Mouse (Mus musculus) CH12.LX (cell line): ENCODE measurements around the gene Atxn7l1. TPM values are rescaled to one million over a fixed set of nuclear protein-coding genes. Genes with fewer than 3 reads are reported as not detected.

Experiments used
- DNase-seq: peaks from one replicate; pipeline ENCODE4 v3.0.0-alpha.2; 2013; ENCODE audit errors: extremely low read depth
- H3K27ac ChIP-seq: 2 replicates; pipeline ENCODE4 v1.5.1; 2012; ENCODE audit warnings: low read depth, mild to moderate bottlenecking, control low read depth, moderate library complexity; ENCODE audit not compliant: insufficient read depth
- H3K27me3 ChIP-seq: replicated peaks from 2 replicates; pipeline ENCODE3; 2012; ENCODE audit warnings: inconsistent platforms
- H3K36me3 ChIP-seq, 2 experiments: replicated peaks in 1 of 2; 2 replicates each; pipeline versions ENCODE3 to v1.6.1; 2012; ENCODE audit warnings: inconsistent platforms in 1 of 2, low read length in 1 of 2, mild to moderate bottlenecking in 1 of 2, mixed read lengths in 1 of 2, moderate library complexity in 1 of 2; ENCODE audit not compliant: control insufficient read depth in 1 of 2, insufficient read depth in 1 of 2
- H3K4me1 ChIP-seq, 2 experiments: 2 replicates each; pipeline ENCODE4 v1.6.1; 2012; ENCODE audit warnings: inconsistent platforms in 1 of 2, moderate library complexity in 1 of 2; ENCODE audit not compliant: insufficient read depth in 2 of 2, control insufficient read depth in 1 of 2
- H3K4me2 ChIP-seq: 2 replicates; pipeline ENCODE4 v1.6.1; 2012; ENCODE audit warnings: low read depth, mild to moderate bottlenecking, control low read depth; ENCODE audit not compliant: poor library complexity, insufficient read depth, severe bottlenecking
- H3K4me3 ChIP-seq, 3 experiments: fragments of 150-350 bp in 1 of 3; sonication (generic) in 1 of 3; replicated peaks in 1 of 3; 2 replicates each; pipeline versions ENCODE3 to v1.5.1; 2011 to 2012; ENCODE audit warnings: low read depth in 2 of 3, low read length in 2 of 3, mild to moderate bottlenecking in 2 of 3, moderate library complexity in 2 of 3, control low read depth in 1 of 3, improper control_type of control experiment in 1 of 3, inconsistent platforms in 1 of 3, mixed read lengths in 1 of 3; ENCODE audit not compliant: poor library complexity in 1 of 3
- H3K79me2 ChIP-seq: replicated peaks from 2 replicates; pipeline ENCODE4 v1.6.1; 2012; ENCODE audit warnings: mild to moderate bottlenecking, moderate library complexity; ENCODE audit not compliant: control insufficient read depth, poor library complexity, insufficient read depth, severe bottlenecking; ENCODE audit errors: extremely low read depth
- H3K9ac ChIP-seq: 2 replicates; pipeline ENCODE4 v1.6.1; 2012; ENCODE audit warnings: low read depth, mild to moderate bottlenecking, control low read depth, moderate library complexity; ENCODE audit not compliant: insufficient read depth
- H3K9me3 ChIP-seq: replicated peaks from 2 replicates; pipeline ENCODE3; 2012; ENCODE audit warnings: low read length, inconsistent platforms, mixed read lengths
- CHD1 ChIP-seq: IDR thresholded peaks from 2 replicates; pipeline ENCODE4 v1.6.1; 2012; ENCODE audit warnings: low read depth, low read length, improper control_type of control experiment, inconsistent platforms
- CHD2 ChIP-seq: IDR thresholded peaks from 2 replicates; pipeline ENCODE4 v1.6.1; 2011; ENCODE audit warnings: low read length, improper control_type of control experiment
- GABPA ChIP-seq: IDR thresholded peaks from 2 replicates; pipeline ENCODE4 v1.6.1; 2012; ENCODE audit warnings: low read depth, low read length, improper control_type of control experiment, inconsistent platforms; ENCODE audit not compliant: insufficient replicate concordance
- HCFC1 ChIP-seq: IDR thresholded peaks from 2 replicates; pipeline ENCODE4 v1.6.1; 2012; ENCODE audit warnings: low read depth, mild to moderate bottlenecking, inconsistent platforms, low read length, improper control_type of control experiment
- JUND ChIP-seq: conservative IDR thresholded peaks from 2 replicates; pipeline ENCODE4 v1.6.1; 2011; ENCODE audit warnings: low read depth, low read length, improper control_type of control experiment
- KAT2A ChIP-seq: IDR thresholded peaks from 2 replicates; pipeline ENCODE4 v1.6.1; 2012; ENCODE audit warnings: low read length, improper control_type of control experiment, inconsistent platforms; ENCODE audit not compliant: insufficient replicate concordance
- MAFK ChIP-seq: IDR thresholded peaks from 2 replicates; pipeline ENCODE4 v1.6.1; 2011; ENCODE audit warnings: low read length, improper control_type of control experiment; ENCODE audit not compliant: insufficient replicate concordance
- MAX ChIP-seq: IDR thresholded peaks from 2 replicates; pipeline ENCODE4 v1.6.1; 2011; ENCODE audit warnings: low read length, improper control_type of control experiment
- MXI1 ChIP-seq: IDR thresholded peaks from 2 replicates; pipeline ENCODE4 v1.6.1; 2011; ENCODE audit warnings: mild to moderate bottlenecking, low read depth, low read length, improper control_type of control experiment
- NELFE ChIP-seq: IDR thresholded peaks from 2 replicates; pipeline ENCODE4 v1.6.1; 2011; ENCODE audit warnings: low read depth, low read length, improper control_type of control experiment
- NRF1 ChIP-seq: IDR thresholded peaks from 2 replicates; pipeline ENCODE4 v1.6.1; 2014; ENCODE audit warnings: low read depth, mild to moderate bottlenecking, inconsistent platforms, low read length, improper control_type of control experiment, moderate library complexity
- RAD21 ChIP-seq: IDR thresholded peaks from 2 replicates; pipeline ENCODE4 v1.6.1; 2011; ENCODE audit warnings: low read depth, mild to moderate bottlenecking, low read length, improper control_type of control experiment, moderate library complexity
- RCOR1 ChIP-seq: conservative IDR thresholded peaks from 2 replicates; pipeline ENCODE4 v1.6.1; 2012; ENCODE audit warnings: low read depth, mild to moderate bottlenecking, inconsistent platforms, low read length, improper control_type of control experiment
- SIN3A ChIP-seq: IDR thresholded peaks from 2 replicates; pipeline ENCODE4 v1.6.1; 2012; ENCODE audit warnings: low read length, improper control_type of control experiment, inconsistent platforms
- SMC3 ChIP-seq: IDR thresholded peaks from 2 replicates; pipeline ENCODE4 v1.6.1; 2011; ENCODE audit warnings: low read depth, low read length, improper control_type of control experiment
- TBP ChIP-seq: conservative IDR thresholded peaks from 2 replicates; pipeline ENCODE4 v1.6.1; 2011; ENCODE audit warnings: low read depth, low read length, improper control_type of control experiment
- TCF12 ChIP-seq: IDR thresholded peaks from 2 replicates; pipeline ENCODE4 v1.6.1; 2014; ENCODE audit warnings: low read depth, mild to moderate bottlenecking, inconsistent platforms, low read length, improper control_type of control experiment
- USF1 ChIP-seq: IDR thresholded peaks from 2 replicates; pipeline ENCODE4 v1.6.1; 2014; ENCODE audit warnings: low read depth, mild to moderate bottlenecking, inconsistent platforms, low read length, improper control_type of control experiment
- ZMIZ1 ChIP-seq: IDR thresholded peaks from 2 replicates; pipeline ENCODE4 v1.6.1; 2012; ENCODE audit warnings: low read depth, mild to moderate bottlenecking, inconsistent platforms, low read length, improper control_type of control experiment
- ZNF384 ChIP-seq: IDR thresholded peaks from 2 replicates; pipeline ENCODE4 v1.6.1; 2012; ENCODE audit warnings: low read depth, low read length, improper control_type of control experiment, inconsistent platforms
- dilution Hi-C: fragments of 300-500 bp; cut with MboI; formaldehyde crosslinking; loops from 2 replicates; pipeline ENCODE4 v1.14.3; 2020; ENCODE audit warnings: low sequenced_read_pairs; ENCODE audit not compliant: extremely low pct_unique_long_range_greater_than_20kb, extremely low pct_ligation_motif_present
- in situ Hi-C: fragments of 300-500 bp; cut with MboI; formaldehyde crosslinking; loops from 3 replicates; pipeline ENCODE4 v1.14.3; 2019; ENCODE audit warnings: low sequenced_read_pairs, low pct_ligation_motif_present, low pct_unique_long_range_greater_than_20kb, mixed read lengths
- polyA plus RNA-seq: library from polyadenylated mRNA; unstranded; fragments of >175 nt; gene quantifications from 2 replicates; pipeline ENCODE4 v1.2.1, GENCODE M21; 2012; ENCODE audit warnings: low read depth; ENCODE audit not compliant: insufficient read length
- total RNA-seq, 2 experiments: library from RNA; depleted of rRNA; stranded (reverse); fragments of 300-350 nt in 1 of 2; fragments of >200 nt in 1 of 2; gene quantifications; 2 replicates each; pipeline ENCODE4 v1.2.3; 2012 to 2014

The Atxn7l1 gene
- total and polyA plus RNA-seq, 3 experiments, result 8.6 to 55.7 (median 9.0) TPM

- no peak for TF ChIP-seq SIN3A
- no peak for TF ChIP-seq USF1
- no peak for TF ChIP-seq ZNF384
- TF ChIP-seq JUND, result no peak
- TF ChIP-seq NRF1, result no peak
- no peak for TF ChIP-seq ZMIZ1
- TF ChIP-seq RAD21, result no peak
- TF ChIP-seq NELFE, result no peak
- no peak for TF ChIP-seq HCFC1
- TF ChIP-seq SMC3, result no peak
- no peak for TF ChIP-seq CHD2
- H3K27ac ChIP-seq, result no peak overlapping the region
- H3K36me3 ChIP-seq, result peaks cover 45 to 90% of the 10 kb centered on the region in 2 experiments
- in situ Hi-C loops (no loop called here), dilution Hi-C loops (no loop called here)
- no peak for DNase-seq
- H3K4me1 ChIP-seq, result peaks cover 0 to 7% of the 10 kb centered on the region in 2 experiments; a peak in 2 of 4 replicates
- no peak overlapping the region for H3K9ac ChIP-seq
- no peak overlapping the region for H3K4me2 ChIP-seq
- no peak overlapping the region for H3K4me3 ChIP-seq
- no peaks in the 10 kb centered on the region for H3K9me3 ChIP-seq
- H3K27me3 ChIP-seq, result no peaks in the 10 kb centered on the region
- H3K79me2 ChIP-seq, result no peaks in the 10 kb centered on the region
Observed at GRCm38 (mm10) chr12:33359878-33360482, 212.5 kb downstream of the Atxn7l1 start.

DNA sequence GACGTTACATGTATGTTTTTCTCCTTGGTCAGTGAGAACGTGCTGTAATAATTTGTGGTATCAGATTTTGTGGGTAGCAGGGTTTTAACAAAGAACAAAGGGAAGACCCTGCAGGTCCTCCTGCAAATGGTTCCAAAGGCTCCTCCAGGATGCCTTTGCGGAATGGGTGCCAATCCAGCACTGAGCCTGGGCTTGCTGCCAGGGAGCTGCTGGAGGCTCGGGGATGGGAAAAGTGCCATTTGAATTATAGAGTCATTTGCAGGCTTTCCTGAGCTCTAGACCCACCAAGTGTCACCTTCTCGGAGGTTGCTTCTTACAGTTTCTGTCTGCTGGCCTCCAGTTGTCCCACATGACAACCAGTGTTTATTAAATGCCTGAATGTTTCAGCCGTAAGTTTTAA is 213.2 kb downstream of the Atxn7l1 start:
- dilution Hi-C loops, result no loop called here
- no peak overlapping the region for H3K27ac ChIP-seq
- no peaks in the 10 kb centered on the region for H3K27me3 ChIP-seq
- H3K4me3 ChIP-seq, result no peak overlapping the region
- in situ Hi-C loops, result no loop called here
- no peaks in the 10 kb centered on the region for H3K9me3 ChIP-seq
- no peak for DNase-seq
- peaks cover 51 to 91% of the 10 kb centered on the region in 2 experiments for H3K36me3 ChIP-seq
- no peak overlapping the region for H3K9ac ChIP-seq
- H3K4me1 ChIP-seq, result peaks cover 0 to 7% of the 10 kb centered on the region in 2 experiments; a peak in 2 of 4 replicates
- TF ChIP-seq SIN3A (no peak), CHD1 (no peak), ZMIZ1 (no peak), KAT2A (no peak)
- H3K79me2 ChIP-seq, result no peaks in the 10 kb centered on the region
- no peak overlapping the region for H3K4me2 ChIP-seq

DNA sequence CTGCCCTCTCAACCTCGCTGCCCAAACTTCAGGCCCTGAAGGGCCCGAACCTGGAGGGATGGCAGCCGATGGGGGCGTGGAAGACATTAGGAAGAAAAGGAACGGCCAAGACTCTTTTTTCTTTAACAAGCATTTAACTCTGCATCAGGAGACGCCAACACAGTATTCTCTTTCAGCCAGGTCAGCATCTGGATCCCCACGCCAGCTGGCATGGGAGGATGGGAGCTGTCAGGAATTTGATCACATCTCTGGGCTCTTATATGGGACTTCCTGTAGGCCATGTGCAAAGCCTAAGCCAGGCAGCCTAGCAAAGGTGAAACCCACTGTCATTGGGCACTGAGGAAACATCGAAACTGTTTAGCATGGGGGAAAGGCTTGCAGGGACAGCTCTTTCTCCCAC is 217.0 kb downstream of the Atxn7l1 start:
- DNase-seq, result no peak
- dilution Hi-C loops (no loop called here), in situ Hi-C loops (no loop called here)
- Histone ChIP-seq H3K4me3 (no peak overlapping the region), H3K4me2 (no peak overlapping the region), H3K27me3 (no peaks in the 10 kb centered on the region), H3K9me3 (no peaks in the 10 kb centered on the region), H3K9ac (no peak overlapping the region), H3K27ac (no peak overlapping the region), H3K79me2 (no peaks in the 10 kb centered on the region), H3K4me1 (peaks cover 0 to 6% of the 10 kb centered on the region in 2 experiments; a peak in 1 of 4 replicates), H3K36me3 (peaks cover 65 to 96% of the 10 kb centered on the region in 2 experiments)
- TF ChIP-seq SIN3A, result no peak
- TF ChIP-seq TCF12, result no peak
- TF ChIP-seq MAFK, result no peak
- TF ChIP-seq JUND, result no peak
- TF ChIP-seq CHD1, result no peak
- no peak for TF ChIP-seq TBP
- no peak for TF ChIP-seq GABPA
- no peak for TF ChIP-seq NRF1
- no peak for TF ChIP-seq SMC3
- TF ChIP-seq MAX, result no peak
- no peak for TF ChIP-seq RCOR1
- no peak for TF ChIP-seq MXI1
